Mouse (Mus musculus): Measurements from ENCODE around the gene Cct8l1. TPM values are rescaled to one million over a fixed set of nuclear protein-coding genes. Genes with fewer than 3 reads are reported as not detected.

The Cct8l1 gene
- total RNA-seq, 2 experiments from 2014 or later = not detected

DNA sequence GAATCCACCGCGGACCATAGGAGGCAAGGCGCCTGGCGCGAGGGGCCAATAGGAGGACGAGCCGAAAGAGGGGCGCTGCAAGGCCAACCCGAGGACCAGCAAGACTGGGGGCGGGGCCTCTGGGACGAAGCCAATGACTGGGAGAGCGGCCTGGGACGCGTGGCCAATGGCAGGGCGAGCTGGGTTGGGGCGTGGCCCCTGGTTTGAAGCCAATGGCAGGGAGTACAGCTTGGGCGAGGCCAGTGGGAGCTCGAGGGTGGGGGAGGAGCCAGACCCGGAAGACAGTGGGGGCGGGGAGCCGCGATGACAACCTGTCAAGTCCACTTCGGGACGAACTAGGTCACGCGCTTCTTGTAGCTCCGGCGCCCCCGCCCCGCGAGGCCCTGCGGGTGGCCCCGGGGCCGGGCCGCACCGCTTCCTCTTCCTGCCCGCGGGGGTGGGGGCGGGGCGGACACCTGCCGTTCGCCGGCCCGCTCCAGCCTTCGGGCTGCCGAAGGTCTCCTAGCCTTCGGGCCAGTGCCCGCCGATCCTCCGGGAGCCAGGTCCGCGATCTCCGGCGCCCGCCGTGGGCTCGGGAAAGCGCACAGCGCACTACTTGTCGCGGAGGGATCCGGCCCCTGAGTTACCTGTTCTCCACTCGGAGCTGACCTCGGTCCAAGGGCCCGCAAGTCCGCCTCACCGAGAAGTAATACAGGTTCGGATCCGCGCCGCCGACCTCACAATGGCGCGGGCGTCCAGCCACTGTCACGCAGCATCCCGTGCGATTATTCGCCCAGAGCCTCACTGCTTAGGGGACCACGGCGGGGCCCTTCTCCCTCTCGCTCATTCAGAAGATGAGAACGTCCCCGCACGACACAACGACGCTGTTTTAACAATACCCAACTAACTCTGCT, 13.9 kb downstream of the Cct8l1 start:
- peak; percentile 95 for ATAC-seq (replicated peaks; ENCODE audit: low FRiP score, poor library complexity, severe bottlenecking)

DNA sequence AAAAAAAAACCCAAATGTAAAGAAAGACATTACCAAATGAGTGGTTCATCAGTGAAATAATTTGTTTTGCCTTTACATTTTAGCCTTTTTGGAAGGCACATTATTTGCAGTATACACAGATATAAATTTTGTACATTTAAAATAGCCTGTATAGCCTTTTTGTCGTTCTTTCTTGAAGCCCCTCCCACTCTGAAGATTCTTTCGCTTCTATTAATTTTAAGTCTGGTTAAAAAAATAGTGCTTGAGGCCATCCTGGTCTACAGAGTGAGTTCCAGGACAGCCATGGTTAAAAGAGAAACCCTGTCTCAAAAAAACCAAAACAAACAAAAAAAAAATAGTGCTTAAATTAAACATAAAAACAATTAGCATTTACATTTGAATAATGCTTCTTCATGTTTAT, 14.8 kb downstream of the Cct8l1 start:
- ATAC-seq (replicated peaks; ENCODE audit: low FRiP score, poor library complexity, severe bottlenecking) = no peak

DNA sequence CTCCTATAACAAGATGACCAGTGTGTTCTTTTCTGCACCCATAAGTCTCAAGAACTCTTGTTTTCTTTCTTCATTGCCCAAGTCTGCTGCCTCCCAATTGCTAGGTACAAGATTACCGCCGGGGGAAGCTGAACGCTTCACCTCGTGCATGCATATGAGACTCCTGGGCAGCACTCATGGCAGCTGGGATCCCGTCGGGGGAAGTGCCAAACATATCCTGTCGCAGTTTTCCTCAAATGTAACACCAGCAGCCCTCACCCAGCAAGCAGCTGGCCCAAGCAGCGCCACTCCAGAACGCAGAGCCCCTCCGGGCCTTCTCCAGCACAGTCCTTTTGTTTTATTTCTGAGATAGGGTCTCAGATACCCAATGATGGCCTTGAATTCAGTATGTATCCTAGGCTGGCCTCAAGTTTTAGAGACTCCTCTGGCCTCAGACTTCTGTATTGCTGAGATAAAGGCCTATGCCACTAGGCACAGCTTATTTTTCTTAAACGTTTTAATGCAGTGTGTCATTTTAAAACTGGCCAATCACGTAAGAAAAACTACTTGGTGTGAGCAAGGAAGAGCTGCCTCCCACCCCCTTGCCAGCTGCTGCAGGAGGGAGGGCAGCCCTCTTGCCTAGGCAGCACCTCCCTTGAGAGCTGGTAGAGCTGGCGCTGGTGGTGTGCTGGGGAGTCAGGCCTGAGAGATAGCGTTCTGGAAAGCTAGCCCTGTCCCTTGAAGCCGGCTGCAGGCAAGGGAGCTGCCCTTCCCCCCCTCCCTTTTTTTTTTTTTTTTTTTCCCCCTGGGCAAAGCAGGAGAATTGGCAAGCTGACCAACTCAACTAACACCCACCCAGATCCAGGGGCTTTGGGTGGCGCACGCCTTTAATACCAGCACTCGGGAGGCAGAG, 16.6 kb downstream of the Cct8l1 start:
- no peak for ATAC-seq (replicated peaks; ENCODE audit: low FRiP score, poor library complexity, severe bottlenecking)

DNA sequence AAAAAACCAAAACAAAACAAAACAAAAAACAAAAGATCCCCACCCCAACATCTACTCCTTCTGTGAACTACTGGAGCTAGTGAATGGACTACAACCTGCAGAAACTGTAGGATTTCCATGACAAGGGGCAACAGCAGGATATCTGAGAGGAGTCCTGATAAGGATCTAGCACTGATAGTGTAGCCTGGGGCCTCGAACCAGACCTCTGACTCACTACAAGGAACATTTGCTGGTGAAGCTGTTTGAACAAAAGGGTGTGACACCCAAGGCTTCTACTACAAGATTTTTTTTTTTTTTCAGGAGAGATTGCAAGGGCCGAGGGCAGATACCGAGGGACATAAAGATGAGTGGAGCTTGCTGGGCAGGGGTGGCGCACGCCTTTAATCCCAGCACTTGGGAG, 17.4 kb downstream of the Cct8l1 start:
- ATAC-seq (replicated peaks; ENCODE audit: low FRiP score, poor library complexity, severe bottlenecking) = no peak

DNA sequence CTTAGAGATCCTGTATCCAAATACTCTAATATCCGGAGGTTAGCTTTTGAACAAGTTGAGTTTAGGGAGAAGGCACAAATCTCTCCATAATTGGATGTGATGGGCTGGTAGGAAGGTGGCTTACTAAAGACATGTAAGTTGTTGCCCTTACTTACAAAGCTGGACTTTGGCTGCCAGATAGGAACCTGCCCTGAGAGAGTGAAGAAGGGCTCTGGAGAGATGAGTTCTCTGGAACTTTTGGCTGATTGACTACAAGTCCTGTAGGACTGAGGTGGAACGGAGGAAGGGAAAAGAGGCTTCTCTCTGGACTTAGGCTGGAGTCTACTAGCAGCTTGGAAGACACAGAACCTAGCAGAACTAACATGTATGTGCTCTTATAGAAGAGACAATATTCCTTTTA, 19.7 kb downstream of the Cct8l1 start:
- ATAC-seq (replicated peaks; ENCODE audit: low FRiP score, poor library complexity, severe bottlenecking) = no peak

DNA sequence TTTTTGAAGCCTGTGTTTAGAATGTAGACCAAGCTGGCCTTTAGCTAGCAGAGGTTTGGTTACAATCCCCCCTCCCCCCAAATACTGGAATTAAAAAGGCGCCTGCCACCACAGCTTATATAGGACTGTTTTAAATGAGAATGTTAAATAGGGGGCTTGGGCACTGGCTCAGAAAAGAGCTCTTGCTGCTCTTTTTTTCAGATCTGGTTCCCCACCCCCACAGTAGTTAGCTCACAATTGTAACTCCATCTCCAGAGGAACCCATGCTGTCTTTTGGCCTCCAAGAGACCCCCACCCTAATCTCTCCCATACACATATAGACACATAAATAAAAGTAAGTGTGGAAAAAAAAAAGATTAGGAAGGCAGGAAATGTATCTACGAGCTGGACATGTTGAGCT, 20.6 kb downstream of the Cct8l1 start:
- ATAC-seq (replicated peaks; ENCODE audit: low FRiP score, poor library complexity, severe bottlenecking) = no peak

DNA sequence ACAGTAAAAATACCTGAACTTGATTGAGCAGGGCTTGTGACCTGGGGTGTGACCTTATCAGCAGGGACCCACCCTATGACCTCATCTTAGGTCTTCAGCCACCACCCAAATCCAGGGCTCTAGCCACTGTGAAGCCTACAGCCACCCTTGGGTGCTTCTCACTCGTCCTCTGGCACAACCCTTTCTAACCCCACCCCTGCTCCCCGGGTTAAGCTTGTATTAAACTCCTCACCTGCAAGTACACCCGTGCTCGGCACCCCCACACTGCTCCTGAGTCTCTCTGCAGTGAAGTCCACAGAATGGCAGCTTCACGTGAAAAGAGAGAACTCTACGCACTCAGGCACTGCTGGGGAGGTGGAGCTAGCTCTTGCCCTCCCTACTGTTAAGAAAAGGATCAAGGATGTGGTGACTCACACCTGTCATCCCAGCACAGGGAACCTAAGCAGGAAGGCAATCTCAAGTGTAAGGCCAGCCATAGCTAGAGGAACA, 21.1 kb downstream of the Cct8l1 start:
- no peak for ATAC-seq (replicated peaks; ENCODE audit: low FRiP score, poor library complexity, severe bottlenecking)

DNA sequence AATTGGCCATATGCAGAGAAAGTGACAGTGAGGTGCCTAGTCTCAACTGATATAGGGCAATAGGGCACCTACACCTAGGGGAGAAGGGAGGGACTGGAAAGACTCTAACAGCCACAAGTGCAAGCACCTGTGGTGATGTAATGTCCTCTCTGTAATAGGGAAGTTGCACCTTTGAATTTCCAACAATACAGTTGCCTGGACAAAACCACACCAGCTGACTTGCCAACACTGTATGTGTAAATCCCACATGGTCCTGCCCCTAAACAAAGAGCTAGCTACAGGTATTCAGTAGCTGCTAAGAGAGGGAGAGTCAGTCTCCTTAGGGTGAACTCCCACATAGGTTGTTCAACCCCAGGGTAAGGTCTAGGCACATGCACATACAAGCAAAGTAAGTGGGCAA, 24.5 kb downstream of the Cct8l1 start:
- ATAC-seq (replicated peaks; ENCODE audit: low FRiP score, poor library complexity, severe bottlenecking) = no peak

DNA sequence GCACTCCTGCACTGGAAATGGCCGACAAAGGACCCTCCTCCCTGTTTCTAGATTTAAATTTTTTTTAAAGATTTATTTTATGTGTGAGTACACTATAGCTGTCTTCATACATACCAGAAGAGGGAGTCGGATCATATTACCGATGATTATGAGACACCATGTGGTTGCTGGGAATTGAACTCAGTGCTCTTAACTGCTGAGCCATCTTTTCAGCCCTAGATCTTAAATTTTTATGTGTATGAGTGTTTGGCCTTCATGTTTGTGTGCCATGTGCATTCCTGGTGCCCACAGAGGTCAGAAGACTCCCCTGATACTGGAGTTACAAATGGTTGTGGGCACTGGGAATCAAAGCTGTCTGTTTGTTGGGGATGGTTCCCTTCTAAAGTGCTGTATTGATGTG, 25.1 kb downstream of the Cct8l1 start:
- no peak for ATAC-seq (replicated peaks; ENCODE audit: low FRiP score, poor library complexity, severe bottlenecking)

DNA sequence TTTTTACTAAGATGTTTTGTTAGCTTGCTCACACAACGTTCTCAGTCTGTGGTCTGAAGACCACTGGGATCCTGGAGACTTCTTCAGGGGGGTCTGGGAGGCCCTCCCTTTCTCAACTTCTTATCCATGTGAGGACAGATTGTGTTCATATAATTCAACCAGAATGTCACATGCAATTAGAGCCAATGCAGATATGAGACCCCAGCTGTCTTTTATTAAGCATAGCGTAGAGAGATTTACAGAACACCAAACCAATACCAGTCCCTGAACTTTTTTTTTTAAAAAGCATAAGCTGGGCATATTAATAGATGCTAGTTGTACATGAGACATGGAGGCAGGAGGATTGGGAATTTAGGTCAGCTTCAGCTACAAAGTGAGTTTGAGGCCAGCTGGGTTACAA, 25.8 kb downstream of the Cct8l1 start:
- no peak for ATAC-seq (replicated peaks; ENCODE audit: low FRiP score, poor library complexity, severe bottlenecking)

DNA sequence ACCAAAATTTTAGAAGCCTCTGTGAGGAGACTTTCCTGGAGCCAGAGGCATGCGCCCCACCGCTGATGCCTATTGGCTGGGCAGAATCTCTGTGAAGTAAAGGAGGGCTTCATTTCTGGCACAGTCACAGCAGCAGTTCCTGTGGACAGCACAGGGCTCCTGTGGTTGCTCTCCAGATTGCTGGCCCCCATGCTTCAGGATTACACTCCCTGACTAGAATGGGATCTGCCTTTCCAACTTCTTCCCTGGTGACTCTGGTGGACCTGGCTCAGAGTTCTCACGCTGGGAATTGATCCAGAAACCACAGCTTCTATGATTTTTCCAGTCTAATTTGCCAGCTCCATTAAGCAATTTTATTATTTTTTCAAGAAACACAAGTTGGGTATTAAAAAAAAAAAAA, 28.2 kb downstream of the Cct8l1 start:
- ATAC-seq (replicated peaks; ENCODE audit: low FRiP score, poor library complexity, severe bottlenecking) = no peak

DNA sequence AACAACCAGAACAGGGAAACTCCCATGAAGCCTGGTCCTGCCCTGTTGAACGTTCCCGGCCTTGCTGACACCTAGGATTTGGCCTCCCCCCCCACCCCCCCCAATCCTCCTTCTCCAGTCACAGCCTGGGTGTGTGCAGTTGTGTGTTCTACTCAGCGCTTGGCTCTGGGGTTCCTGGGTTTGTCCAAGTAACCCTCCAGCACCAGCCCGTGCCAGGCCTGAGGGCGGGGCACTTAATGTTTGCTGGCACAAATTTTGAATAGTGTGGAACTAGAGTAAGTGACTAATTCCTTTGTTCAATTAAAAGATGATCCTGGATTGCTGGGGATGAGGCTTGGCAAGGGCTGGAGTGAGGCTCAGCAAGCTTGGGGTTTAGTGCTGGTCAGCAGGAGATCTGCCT, 28.7 kb downstream of the Cct8l1 start:
- ATAC-seq (replicated peaks; ENCODE audit: low FRiP score, poor library complexity, severe bottlenecking) = no peak

DNA sequence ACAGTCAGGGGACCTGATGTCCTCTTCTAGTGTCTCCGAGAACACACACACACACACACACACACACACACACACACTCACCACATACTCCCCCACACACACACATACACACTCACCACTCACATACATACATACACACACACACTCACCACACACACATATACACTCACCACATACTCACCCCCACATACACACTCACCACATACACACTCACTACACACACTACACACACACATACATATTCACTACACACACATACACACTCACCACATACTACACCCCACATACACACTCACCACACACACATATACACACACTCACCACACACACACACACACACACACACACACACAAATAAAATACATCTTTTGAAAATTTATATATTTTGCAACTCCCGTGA, 31.0 kb downstream of the Cct8l1 start:
- no peak for ATAC-seq (replicated peaks; ENCODE audit: low FRiP score, poor library complexity, severe bottlenecking)

DNA sequence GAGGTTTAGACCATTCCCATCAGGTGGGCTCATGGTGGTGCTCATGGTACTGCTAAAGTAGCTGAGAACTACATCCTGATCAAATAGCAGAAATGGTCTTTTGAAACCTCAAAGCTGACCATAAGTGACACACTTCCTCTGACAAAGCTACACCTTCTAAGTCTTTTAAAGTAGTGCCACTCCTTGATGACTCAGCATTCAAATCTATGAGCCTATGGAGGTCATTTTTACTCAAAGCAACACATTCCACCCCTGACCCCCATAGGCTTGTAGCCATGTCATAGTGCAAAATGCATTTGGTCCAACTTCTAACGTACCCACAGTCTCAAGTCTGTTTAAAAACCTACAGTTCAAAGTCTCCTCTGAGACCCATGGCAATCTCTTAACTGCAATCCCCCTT, 35.0 kb downstream of the Cct8l1 start:
- ATAC-seq (replicated peaks; ENCODE audit: low FRiP score, poor library complexity, severe bottlenecking) = no peak

DNA sequence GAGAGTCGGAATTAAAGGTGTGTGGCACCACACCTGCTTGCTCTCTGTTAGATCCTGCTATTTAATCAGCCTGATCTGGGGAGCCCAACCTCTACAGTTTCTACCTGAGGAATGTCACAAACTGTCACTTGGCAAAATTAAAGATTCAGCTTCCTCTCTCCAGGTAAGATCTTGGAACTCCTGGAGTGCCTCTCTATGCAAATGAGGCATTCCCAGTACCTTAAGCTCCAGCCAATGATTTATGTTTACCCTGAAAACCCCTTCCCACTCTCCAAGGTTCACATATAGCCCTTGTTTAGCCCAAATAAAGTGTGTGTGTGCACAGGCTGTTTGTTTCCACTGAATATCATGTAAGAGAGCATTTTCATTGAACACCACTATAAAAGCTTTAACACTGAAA, 38.3 kb downstream of the Cct8l1 start:
- no peak for ATAC-seq (replicated peaks; ENCODE audit: low FRiP score, poor library complexity, severe bottlenecking)

DNA sequence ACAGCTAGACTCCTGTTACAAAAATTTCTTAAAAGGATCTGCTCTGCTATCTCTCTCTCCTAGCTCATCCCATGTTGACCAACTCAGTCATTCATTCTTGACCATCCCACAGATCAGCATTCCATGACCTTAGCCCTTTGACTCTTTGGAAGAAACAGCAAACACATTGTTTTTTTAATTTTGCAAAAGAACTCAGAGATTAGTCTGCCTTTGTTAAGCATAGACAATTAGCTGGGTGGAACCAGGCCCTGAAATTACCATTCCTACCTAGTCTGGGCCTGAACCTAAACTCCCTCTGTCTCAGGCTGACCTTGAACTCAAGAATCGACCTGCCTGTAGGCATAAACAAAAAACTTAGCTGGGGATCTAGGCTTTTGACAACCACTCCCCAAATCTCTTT, 38.8 kb downstream of the Cct8l1 start:
- no peak for ATAC-seq (replicated peaks; ENCODE audit: low FRiP score, poor library complexity, severe bottlenecking)

DNA sequence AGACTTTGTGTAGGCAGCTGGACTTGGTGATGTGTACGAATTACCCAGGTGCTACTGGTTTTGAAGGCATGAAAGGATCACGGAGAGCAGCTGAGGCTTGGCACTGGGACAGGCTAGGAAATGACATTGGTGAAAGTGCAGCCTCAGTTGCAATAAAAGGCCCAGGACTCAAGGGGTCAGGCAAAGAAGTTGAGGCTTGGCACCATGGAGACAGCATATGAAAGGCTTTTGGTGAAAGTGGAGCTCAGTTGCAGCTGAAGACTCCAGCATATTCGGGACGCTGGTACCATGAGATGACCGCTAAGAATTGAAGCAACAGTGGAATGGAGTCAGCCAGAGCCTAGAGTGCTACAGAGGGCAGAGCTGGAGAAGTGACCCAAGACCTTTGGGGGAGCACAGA, 39.8 kb downstream of the Cct8l1 start:
- ATAC-seq (replicated peaks; ENCODE audit: low FRiP score, poor library complexity, severe bottlenecking) = no peak

DNA sequence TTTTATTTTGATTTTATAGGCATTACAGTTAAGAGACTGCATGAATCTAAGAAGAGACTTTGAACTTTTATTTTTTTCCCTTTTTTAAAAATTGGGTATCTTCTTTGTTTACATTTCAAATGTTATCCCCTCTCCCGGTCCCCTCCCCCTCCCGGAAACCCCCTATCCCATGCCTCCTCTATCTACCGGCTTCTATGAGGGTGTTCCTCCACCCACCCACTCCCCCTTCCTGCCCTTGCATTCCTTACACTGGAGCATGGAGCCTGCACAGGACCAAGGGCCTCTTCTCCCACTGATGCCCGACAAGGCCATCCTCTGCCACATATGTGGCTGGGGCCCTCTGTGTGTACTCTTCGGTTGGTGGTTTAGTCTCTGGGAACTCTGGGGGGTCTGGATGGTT, 40.5 kb downstream of the Cct8l1 start:
- no peak for ATAC-seq (replicated peaks; ENCODE audit: low FRiP score, poor library complexity, severe bottlenecking)

Data from erythroblast, adult 5-6 weeks (primary cell).